Mouse (Mus musculus): Measurements from ENCODE around the gene Gm340. TPM values are rescaled to one million over a fixed set of nuclear protein-coding genes. Genes with fewer than 3 reads are reported as not detected.

Gm340 gene
- polyA plus RNA-seq, 1 experiment from 2014 or later = 1.3 TPM

DNA sequence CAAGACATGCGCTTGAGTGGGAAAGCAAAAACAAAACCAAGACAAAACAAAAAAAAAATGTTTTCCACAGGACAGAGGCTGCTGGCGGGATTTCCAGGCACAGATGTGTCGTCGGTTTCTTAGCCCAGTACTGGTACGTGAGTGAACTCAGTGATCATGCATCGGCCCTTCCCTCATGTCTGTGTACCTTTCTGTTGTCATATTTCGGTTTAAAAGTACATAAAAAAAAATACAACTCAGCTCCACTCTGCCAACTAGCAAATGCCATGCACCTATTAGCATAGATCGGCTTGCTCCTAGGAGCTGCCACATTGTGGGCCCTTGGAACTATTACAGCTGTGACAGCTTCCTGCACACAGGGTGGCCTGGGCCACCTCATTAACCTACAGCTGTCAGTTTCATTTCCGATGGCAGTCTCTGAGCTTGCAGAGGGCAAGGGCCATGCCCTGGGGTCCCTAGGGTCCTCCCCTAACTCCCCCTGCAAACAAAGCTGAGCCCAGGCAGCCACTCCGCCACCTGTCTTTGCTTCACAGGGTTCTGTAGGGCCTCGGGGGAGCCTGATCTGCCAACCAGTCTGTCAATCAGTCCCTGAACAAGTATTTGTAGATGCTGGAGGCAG is 33.5 kb downstream of the Gm340 start:
- H3K9me3 ChIP-seq (replicated peaks) = no peaks in the 10 kb centered on the region
- WGBS (ENCODE audit: insufficient replicate concordance) = 62% methylated on average over 11 of the region's 11 CpGs
- ATAC-seq (ENCODE audit: low read depth) = no peak
- H3K9ac ChIP-seq = no peak overlapping the region
- no peak for DNase-seq
- no peaks in the 10 kb centered on the region for H3K36me3 ChIP-seq
- H3K4me3 ChIP-seq (replicated peaks) = no peak overlapping the region
- H3K4me1 ChIP-seq (replicated peaks) = no peaks in the 10 kb centered on the region
- no peaks in the 10 kb centered on the region for H3K27me3 ChIP-seq
- H3K27ac ChIP-seq = no peak overlapping the region
- no peak overlapping the region for H3K4me2 ChIP-seq

DNA sequence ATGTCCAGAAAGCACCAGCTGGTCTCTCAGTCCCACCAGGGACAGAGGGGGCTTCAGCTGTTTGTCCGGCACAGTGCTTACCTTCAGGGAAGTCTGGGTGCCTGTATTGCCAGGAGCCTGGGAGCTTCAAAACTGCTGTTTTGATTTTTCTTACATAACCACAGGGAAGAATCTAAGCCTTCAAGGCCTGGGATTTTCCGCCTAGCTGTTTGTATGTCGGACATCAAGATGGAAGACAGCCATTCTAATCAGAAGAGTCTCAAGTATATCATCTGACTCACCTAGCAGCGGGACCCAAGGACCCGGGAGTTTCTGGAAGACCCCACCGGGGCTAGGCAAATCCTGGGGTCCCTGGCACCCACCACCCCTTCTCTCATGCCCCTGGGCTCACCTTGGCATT is 34.1 kb downstream of the Gm340 start:
- Histone ChIP-seq H3K36me3 (no peaks in the 10 kb centered on the region), H3K27me3 (no peaks in the 10 kb centered on the region), H3K4me1 (replicated peaks) (no peaks in the 10 kb centered on the region), H3K4me2 (no peak overlapping the region), H3K27ac (no peak overlapping the region), H3K4me3 (replicated peaks) (no peak overlapping the region), H3K9me3 (replicated peaks) (no peaks in the 10 kb centered on the region), H3K9ac (no peak overlapping the region)
- ATAC-seq (ENCODE audit: low read depth) (no peak), DNase-seq (no peak)
- 70% methylated on average over 6 of the region's 6 CpGs for WGBS (ENCODE audit: insufficient replicate concordance)

DNA sequence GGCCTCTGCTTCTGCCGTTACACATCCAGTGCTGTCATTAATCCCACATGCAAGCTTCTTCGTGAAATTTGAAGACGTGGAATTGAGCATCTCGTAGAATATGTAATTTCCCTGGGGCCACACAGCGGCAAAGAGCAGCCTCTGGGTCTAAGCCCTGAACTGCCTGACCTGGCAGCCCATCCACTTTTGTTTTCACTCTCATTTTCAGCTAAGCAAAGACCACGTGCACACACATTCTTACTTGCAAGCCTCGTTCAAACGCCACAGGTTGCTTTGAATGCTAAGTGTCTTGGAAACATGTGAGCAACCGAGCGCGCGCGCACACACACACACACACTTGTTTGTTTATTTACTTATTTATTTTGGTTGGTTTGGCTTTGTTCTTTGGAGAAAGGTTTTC is 34.9 kb downstream of the Gm340 start:
- Histone ChIP-seq H3K36me3 (no peaks in the 10 kb centered on the region), H3K4me2 (no peak overlapping the region), H3K9me3 (replicated peaks) (no peaks in the 10 kb centered on the region), H3K27ac (no peak overlapping the region), H3K4me3 (replicated peaks) (no peak overlapping the region), H3K27me3 (no peaks in the 10 kb centered on the region), H3K9ac (no peak overlapping the region), H3K4me1 (replicated peaks) (no peaks in the 10 kb centered on the region)
- ATAC-seq (ENCODE audit: low read depth) = no peak
- no peak for DNase-seq
- 77% methylated on average over 13 of the region's 13 CpGs for WGBS (ENCODE audit: insufficient replicate concordance)

DNA sequence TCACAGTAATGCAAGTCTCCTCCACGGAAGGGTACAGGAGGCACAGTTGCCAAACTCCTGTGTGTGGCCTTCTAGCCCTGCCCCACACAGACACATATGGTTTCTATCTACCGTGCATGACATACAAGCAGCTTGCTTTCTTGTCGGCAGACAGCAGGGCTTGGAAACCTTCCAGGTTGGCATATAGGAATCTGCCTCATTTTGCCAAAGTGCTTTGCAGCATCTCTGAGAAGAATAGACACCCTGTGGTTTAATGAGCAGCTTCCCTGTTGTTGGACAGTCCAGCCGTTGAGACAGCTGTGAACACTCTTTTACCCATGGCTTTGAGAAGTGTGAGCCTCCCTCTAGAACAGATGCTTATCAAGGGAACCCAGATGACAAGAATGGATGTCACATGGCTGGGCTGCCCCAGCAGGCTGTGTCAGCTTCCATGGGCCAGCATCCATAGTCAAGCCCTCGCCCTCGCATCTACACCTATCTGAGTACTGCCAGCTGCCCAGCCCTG is 36.0 kb downstream of the Gm340 start:
- no peak for ATAC-seq (ENCODE audit: low read depth)
- WGBS (ENCODE audit: insufficient replicate concordance) = 51% methylated on average over 6 of the region's 6 CpGs

DNA sequence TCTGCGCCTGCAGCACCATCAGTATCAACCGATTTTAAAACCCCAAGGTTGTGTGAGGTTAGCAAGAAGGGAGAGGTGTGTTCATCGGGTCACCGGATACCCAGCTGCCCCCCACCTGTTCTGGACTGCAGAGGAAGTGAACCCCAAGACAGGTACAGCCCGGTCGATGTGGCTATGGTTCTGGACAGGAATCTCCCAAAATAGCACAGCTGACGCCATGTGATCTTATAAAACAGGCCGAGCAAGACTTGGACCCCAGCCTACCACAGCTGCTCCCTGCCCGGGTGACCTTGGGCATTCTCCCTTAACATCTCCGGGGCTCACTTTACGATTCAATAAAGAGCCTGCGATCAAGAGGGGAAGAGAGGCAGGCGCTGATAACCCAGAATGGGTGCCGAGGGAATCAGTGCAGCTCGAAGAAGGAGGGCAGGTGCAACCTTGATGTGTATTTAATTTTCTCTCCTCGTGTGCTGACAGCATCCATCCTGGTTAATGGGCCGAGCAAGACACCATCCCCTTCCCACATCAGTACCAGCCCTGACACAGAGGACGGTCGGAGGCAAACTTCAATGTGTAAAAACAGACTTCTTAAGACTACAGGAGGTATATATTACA is 36.7 kb downstream of the Gm340 start:
- no peak for DNase-seq
- Histone ChIP-seq H3K9ac (no peak overlapping the region), H3K27ac (no peak overlapping the region), H3K4me2 (no peak overlapping the region), H3K4me3 (replicated peaks) (no peak overlapping the region), H3K9me3 (replicated peaks) (no peaks in the 10 kb centered on the region), H3K27me3 (no peaks in the 10 kb centered on the region), H3K36me3 (no peaks in the 10 kb centered on the region), H3K4me1 (replicated peaks) (no peaks in the 10 kb centered on the region)
- ATAC-seq (ENCODE audit: low read depth) = no peak
- 70% methylated on average over 19 of the region's 19 CpGs for WGBS (ENCODE audit: insufficient replicate concordance)

More for the DNA sequence above, 36.0 kb downstream of the Gm340 start:
- no peak for DNase-seq
- no peak overlapping the region for H3K4me2 ChIP-seq
- H3K4me1 ChIP-seq (replicated peaks) = no peaks in the 10 kb centered on the region
- H3K9ac ChIP-seq = no peak overlapping the region
- no peaks in the 10 kb centered on the region for H3K36me3 ChIP-seq
- H3K27ac ChIP-seq = no peak overlapping the region
- H3K9me3 ChIP-seq (replicated peaks) = no peaks in the 10 kb centered on the region
- no peaks in the 10 kb centered on the region for H3K27me3 ChIP-seq
- H3K4me3 ChIP-seq (replicated peaks) = no peak overlapping the region

DNA sequence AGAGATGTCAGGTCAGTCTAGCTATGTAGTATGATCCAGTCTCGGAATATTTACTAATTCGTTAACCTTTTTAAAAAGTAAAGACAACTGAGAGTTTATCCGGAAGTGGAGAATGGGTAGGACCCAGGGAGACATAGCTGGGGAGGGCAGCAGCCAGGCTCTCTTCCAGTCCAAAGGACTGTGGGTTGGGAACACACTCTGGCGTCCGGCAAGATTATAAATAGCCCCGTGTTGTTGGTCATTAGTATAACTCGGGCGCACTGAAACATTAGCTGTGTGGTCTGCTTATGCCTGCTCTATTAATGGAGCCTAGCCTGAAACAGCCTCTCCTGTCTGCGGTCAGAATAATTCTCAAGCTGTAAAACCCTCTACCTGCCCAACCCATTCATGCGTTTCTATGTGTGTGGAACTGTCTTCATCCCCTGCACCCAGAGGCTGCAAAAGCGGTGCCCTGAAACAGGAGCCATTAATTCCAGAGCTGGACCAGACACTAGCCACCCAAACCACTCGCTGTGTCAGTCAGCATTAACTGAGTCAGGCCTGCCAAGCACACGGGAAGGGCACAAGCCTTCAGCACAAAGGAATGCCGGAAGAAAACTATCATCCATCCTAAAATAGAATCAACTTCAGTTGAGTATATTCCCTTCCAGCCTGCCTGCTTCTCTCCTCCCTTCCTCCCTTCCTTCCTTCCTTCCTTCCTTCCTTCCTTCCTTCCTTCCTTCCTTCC is 38.4 kb downstream of the Gm340 start:
- DNase-seq = no peak
- H3K36me3 ChIP-seq = no peaks in the 10 kb centered on the region
- H3K4me3 ChIP-seq (replicated peaks) = no peak overlapping the region
- no peaks in the 10 kb centered on the region for H3K9me3 ChIP-seq (replicated peaks)
- WGBS (ENCODE audit: insufficient replicate concordance) = 76% methylated on average over 14 of the region's 14 CpGs
- H3K4me1 ChIP-seq (replicated peaks) = no peaks in the 10 kb centered on the region
- no peak overlapping the region for H3K27ac ChIP-seq
- no peak overlapping the region for H3K4me2 ChIP-seq
- no peak for ATAC-seq (ENCODE audit: low read depth)
- H3K9ac ChIP-seq = no peak overlapping the region
- no peaks in the 10 kb centered on the region for H3K27me3 ChIP-seq

DNA sequence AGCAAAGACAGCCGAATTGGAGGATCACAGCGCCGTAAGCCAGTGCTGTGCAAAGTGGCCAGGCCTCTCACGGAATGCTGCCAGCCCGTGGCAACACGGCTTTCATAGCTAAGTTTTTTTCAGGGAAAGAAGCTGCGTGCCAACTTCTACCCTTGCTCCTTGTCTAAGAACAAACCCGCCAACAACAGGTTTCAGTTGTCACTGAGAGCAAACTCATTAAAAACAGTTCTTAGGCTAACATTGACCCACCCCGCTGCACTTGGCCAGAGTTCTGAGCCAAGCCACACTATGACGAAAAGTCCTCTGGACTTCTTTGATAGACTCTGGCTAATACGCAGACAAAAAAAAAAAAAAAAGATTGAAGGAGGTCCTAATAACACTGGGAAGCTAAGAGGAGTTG is 46.8 kb downstream of the Gm340 start:
- Histone ChIP-seq H3K27me3 (no peaks in the 10 kb centered on the region), H3K27ac (no peak overlapping the region), H3K4me2 (no peak overlapping the region), H3K4me1 (replicated peaks) (no peaks in the 10 kb centered on the region), H3K9me3 (replicated peaks) (no peaks in the 10 kb centered on the region), H3K9ac (no peak overlapping the region), H3K36me3 (no peaks in the 10 kb centered on the region), H3K4me3 (replicated peaks) (no peak overlapping the region)
- no peak for ATAC-seq (ENCODE audit: low read depth)
- WGBS (ENCODE audit: insufficient replicate concordance) = 74% methylated on average over 11 of the region's 11 CpGs
- DNase-seq = no peak

DNA sequence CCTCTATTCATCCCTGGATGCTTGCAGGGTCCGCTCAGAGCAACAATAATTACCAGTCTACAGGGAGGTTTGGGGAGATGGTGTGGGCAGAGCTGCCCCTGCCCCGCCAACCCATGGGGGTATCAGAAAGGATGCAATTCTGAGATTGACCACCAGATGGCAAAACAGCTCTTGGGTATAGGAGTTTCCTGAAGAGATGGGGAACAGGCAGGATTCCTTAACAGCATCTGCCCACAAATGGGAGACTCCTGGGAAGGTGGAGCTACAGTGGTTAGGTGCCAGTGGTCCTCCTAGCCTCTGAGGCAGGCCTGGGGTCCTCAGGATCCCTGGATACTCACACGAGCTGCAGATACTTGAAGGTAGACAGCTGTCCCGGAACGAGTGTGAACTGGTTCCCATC is 47.4 kb downstream of the Gm340 start:
- ATAC-seq (ENCODE audit: low read depth) (no peak), DNase-seq (peak; percentile 13)
- 32% methylated on average over 5 of the region's 5 CpGs for WGBS (ENCODE audit: insufficient replicate concordance)
- no peaks in the 10 kb centered on the region for H3K9me3 ChIP-seq (replicated peaks)
- no peak overlapping the region for H3K4me2 ChIP-seq
- no peaks in the 10 kb centered on the region for H3K36me3 ChIP-seq
- H3K9ac ChIP-seq = no peak overlapping the region
- no peaks in the 10 kb centered on the region for H3K27me3 ChIP-seq
- H3K4me3 ChIP-seq (replicated peaks) = no peak overlapping the region
- H3K4me1 ChIP-seq (replicated peaks) = no peaks in the 10 kb centered on the region
- no peak overlapping the region for H3K27ac ChIP-seq

DNA sequence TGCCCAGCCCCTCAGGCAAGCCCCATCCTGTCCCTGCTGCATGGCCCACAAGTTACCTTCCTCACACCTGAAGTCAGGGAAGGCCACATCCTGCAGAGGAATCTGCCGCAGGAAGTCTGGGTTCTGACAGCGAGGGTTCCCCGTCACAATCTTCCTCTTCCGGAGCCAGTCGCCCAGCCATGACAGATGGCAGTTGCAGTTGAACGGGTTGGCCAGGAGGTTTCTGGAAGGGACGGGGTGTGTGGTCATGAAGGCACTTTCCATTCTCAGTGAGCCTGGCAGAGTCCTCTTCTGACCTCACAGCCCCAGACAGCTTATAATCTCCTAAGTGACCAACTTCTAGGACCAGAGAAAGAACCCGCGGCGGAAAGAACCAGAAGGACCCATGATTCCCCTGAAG is 51.9 kb downstream of the Gm340 start:
- DNase-seq (no peak), ATAC-seq (ENCODE audit: low read depth) (no peak)
- Histone ChIP-seq H3K27ac (no peak overlapping the region), H3K9me3 (replicated peaks) (no peaks in the 10 kb centered on the region), H3K4me1 (replicated peaks) (no peaks in the 10 kb centered on the region), H3K27me3 (no peaks in the 10 kb centered on the region), H3K9ac (no peak overlapping the region), H3K36me3 (no peaks in the 10 kb centered on the region), H3K4me2 (no peak overlapping the region), H3K4me3 (replicated peaks) (no peak overlapping the region)
- 54% methylated on average over 10 of the region's 10 CpGs for WGBS (ENCODE audit: insufficient replicate concordance)

DNA sequence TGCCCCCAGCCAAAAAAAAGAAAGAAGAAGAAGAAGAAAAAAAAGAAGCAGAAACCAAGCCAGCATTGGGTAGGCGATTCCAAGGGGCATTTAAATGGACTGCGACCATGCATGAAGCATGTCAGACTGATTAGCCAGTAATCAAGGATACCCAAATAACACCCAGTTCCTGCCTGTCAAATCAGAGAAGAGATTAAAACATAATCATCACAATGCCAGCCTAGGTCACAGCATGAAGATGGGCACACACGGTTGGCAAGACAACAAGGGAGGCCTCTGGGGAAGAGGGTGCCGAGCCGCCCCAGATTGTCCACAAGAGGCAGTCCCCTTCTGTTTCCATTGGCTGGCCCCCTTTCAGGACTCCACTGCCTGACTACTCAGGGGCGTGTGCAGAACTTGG is 52.8 kb downstream of the Gm340 start:
- Histone ChIP-seq H3K9me3 (replicated peaks) (no peaks in the 10 kb centered on the region), H3K27me3 (no peaks in the 10 kb centered on the region), H3K36me3 (no peaks in the 10 kb centered on the region), H3K4me3 (replicated peaks) (no peak overlapping the region), H3K4me2 (no peak overlapping the region), H3K9ac (no peak overlapping the region), H3K27ac (no peak overlapping the region), H3K4me1 (replicated peaks) (no peaks in the 10 kb centered on the region)
- ATAC-seq (ENCODE audit: low read depth) (no peak), DNase-seq (no peak)
- WGBS (ENCODE audit: insufficient replicate concordance) = 64% methylated on average over 6 of the region's 6 CpGs
